Mouse (Mus musculus) CH12.LX (cell line): ENCODE data around the gene Sdccag8. TPM values are rescaled to one million over a fixed set of nuclear protein-coding genes. Genes with fewer than 3 reads are reported as not detected.

ENCODE experiments used
- DNase-seq: peaks from one replicate; pipeline ENCODE4 v3.0.0-alpha.2; 2013; ENCODE audit errors: extremely low read depth
- H3K27ac ChIP-seq: 2 replicates; pipeline ENCODE4 v1.5.1; 2012; ENCODE audit warnings: low read depth, mild to moderate bottlenecking, control low read depth, moderate library complexity; ENCODE audit not compliant: insufficient read depth
- H3K27me3 ChIP-seq: replicated peaks from 2 replicates; pipeline ENCODE3; 2012; ENCODE audit warnings: inconsistent platforms
- H3K36me3 ChIP-seq, 2 experiments: replicated peaks in 1 of 2; 2 replicates each; pipeline versions ENCODE3 to v1.6.1; 2012; ENCODE audit warnings: inconsistent platforms in 1 of 2, low read length in 1 of 2, mild to moderate bottlenecking in 1 of 2, mixed read lengths in 1 of 2, moderate library complexity in 1 of 2; ENCODE audit not compliant: control insufficient read depth in 1 of 2, insufficient read depth in 1 of 2
- H3K4me1 ChIP-seq, 2 experiments: 2 replicates each; pipeline ENCODE4 v1.6.1; 2012; ENCODE audit warnings: inconsistent platforms in 1 of 2, moderate library complexity in 1 of 2; ENCODE audit not compliant: insufficient read depth in 2 of 2, control insufficient read depth in 1 of 2
- H3K4me2 ChIP-seq: 2 replicates; pipeline ENCODE4 v1.6.1; 2012; ENCODE audit warnings: low read depth, mild to moderate bottlenecking, control low read depth; ENCODE audit not compliant: poor library complexity, insufficient read depth, severe bottlenecking
- H3K4me3 ChIP-seq, 3 experiments: fragments of 150-350 bp in 1 of 3; sonication (generic) in 1 of 3; replicated peaks in 1 of 3; 2 replicates each; pipeline versions ENCODE3 to v1.5.1; 2011 to 2012; ENCODE audit warnings: low read depth in 2 of 3, low read length in 2 of 3, mild to moderate bottlenecking in 2 of 3, moderate library complexity in 2 of 3, control low read depth in 1 of 3, improper control_type of control experiment in 1 of 3, inconsistent platforms in 1 of 3, mixed read lengths in 1 of 3; ENCODE audit not compliant: poor library complexity in 1 of 3
- H3K79me2 ChIP-seq: replicated peaks from 2 replicates; pipeline ENCODE4 v1.6.1; 2012; ENCODE audit warnings: mild to moderate bottlenecking, moderate library complexity; ENCODE audit not compliant: control insufficient read depth, poor library complexity, insufficient read depth, severe bottlenecking; ENCODE audit errors: extremely low read depth
- H3K9ac ChIP-seq: 2 replicates; pipeline ENCODE4 v1.6.1; 2012; ENCODE audit warnings: low read depth, mild to moderate bottlenecking, control low read depth, moderate library complexity; ENCODE audit not compliant: insufficient read depth
- H3K9me3 ChIP-seq: replicated peaks from 2 replicates; pipeline ENCODE3; 2012; ENCODE audit warnings: low read length, inconsistent platforms, mixed read lengths
- CHD1 ChIP-seq: IDR thresholded peaks from 2 replicates; pipeline ENCODE4 v1.6.1; 2012; ENCODE audit warnings: low read depth, low read length, improper control_type of control experiment, inconsistent platforms
- CHD2 ChIP-seq: IDR thresholded peaks from 2 replicates; pipeline ENCODE4 v1.6.1; 2011; ENCODE audit warnings: low read length, improper control_type of control experiment
- ELF1 ChIP-seq: IDR thresholded peaks from 2 replicates; pipeline ENCODE4 v1.6.1; 2014; ENCODE audit warnings: low read depth, mild to moderate bottlenecking, inconsistent platforms, low read length, improper control_type of control experiment
- EP300 ChIP-seq: IDR thresholded peaks from 2 replicates; pipeline ENCODE4 v1.6.1; 2011; ENCODE audit warnings: low read length, improper control_type of control experiment
- ETS1 ChIP-seq: conservative IDR thresholded peaks from 2 replicates; pipeline ENCODE4 v1.6.1; 2012; ENCODE audit warnings: low read depth, mild to moderate bottlenecking, inconsistent platforms, low read length, improper control_type of control experiment, moderate library complexity
- JUN ChIP-seq: IDR thresholded peaks from 2 replicates; pipeline ENCODE4 v1.6.1; 2011; ENCODE audit warnings: low read depth, mild to moderate bottlenecking, low read length, improper control_type of control experiment, moderate library complexity; ENCODE audit not compliant: insufficient read depth
- JUND ChIP-seq: conservative IDR thresholded peaks from 2 replicates; pipeline ENCODE4 v1.6.1; 2011; ENCODE audit warnings: low read depth, low read length, improper control_type of control experiment
- KAT2A ChIP-seq: IDR thresholded peaks from 2 replicates; pipeline ENCODE4 v1.6.1; 2012; ENCODE audit warnings: low read length, improper control_type of control experiment, inconsistent platforms; ENCODE audit not compliant: insufficient replicate concordance
- MAFK ChIP-seq: IDR thresholded peaks from 2 replicates; pipeline ENCODE4 v1.6.1; 2011; ENCODE audit warnings: low read length, improper control_type of control experiment; ENCODE audit not compliant: insufficient replicate concordance
- MEF2A ChIP-seq: IDR thresholded peaks from 2 replicates; pipeline ENCODE4 v1.6.1; 2014; ENCODE audit warnings: low read depth, mild to moderate bottlenecking, inconsistent platforms, low read length, improper control_type of control experiment, borderline replicate concordance
- NRF1 ChIP-seq: IDR thresholded peaks from 2 replicates; pipeline ENCODE4 v1.6.1; 2014; ENCODE audit warnings: low read depth, mild to moderate bottlenecking, inconsistent platforms, low read length, improper control_type of control experiment, moderate library complexity
- PAX5 ChIP-seq: IDR thresholded peaks from 2 replicates; pipeline ENCODE4 v1.6.1; 2012; ENCODE audit warnings: low read length, inconsistent platforms, mixed read lengths
- POLR2A ChIP-seq: IDR thresholded peaks from 2 replicates; pipeline ENCODE4 v1.6.1; 2011; ENCODE audit warnings: low read depth, mild to moderate bottlenecking, improper control_type of control experiment, low read length
- POLR2AphosphoS2 ChIP-seq: IDR thresholded peaks from 2 replicates; pipeline ENCODE4 v1.6.1; 2011; ENCODE audit warnings: low read depth, low read length, improper control_type of control experiment
- SIN3A ChIP-seq: IDR thresholded peaks from 2 replicates; pipeline ENCODE4 v1.6.1; 2012; ENCODE audit warnings: low read length, improper control_type of control experiment, inconsistent platforms
- TBP ChIP-seq: conservative IDR thresholded peaks from 2 replicates; pipeline ENCODE4 v1.6.1; 2011; ENCODE audit warnings: low read depth, low read length, improper control_type of control experiment
- TCF12 ChIP-seq: IDR thresholded peaks from 2 replicates; pipeline ENCODE4 v1.6.1; 2014; ENCODE audit warnings: low read depth, mild to moderate bottlenecking, inconsistent platforms, low read length, improper control_type of control experiment
- UBTF ChIP-seq: IDR thresholded peaks from 2 replicates; pipeline ENCODE4 v1.6.1; 2012; ENCODE audit warnings: low read depth, mild to moderate bottlenecking, inconsistent platforms, low read length, improper control_type of control experiment, moderate library complexity
- USF1 ChIP-seq: IDR thresholded peaks from 2 replicates; pipeline ENCODE4 v1.6.1; 2014; ENCODE audit warnings: low read depth, mild to moderate bottlenecking, inconsistent platforms, low read length, improper control_type of control experiment
- USF2 ChIP-seq: conservative IDR thresholded peaks from 2 replicates; pipeline ENCODE4 v1.6.1; 2011; ENCODE audit warnings: low read depth, low read length, improper control_type of control experiment
- ZC3H11A ChIP-seq: IDR thresholded peaks from 2 replicates; pipeline ENCODE4 v1.6.1; 2012; ENCODE audit warnings: low read depth, mild to moderate bottlenecking, inconsistent platforms, low read length, improper control_type of control experiment
- ZMIZ1 ChIP-seq: IDR thresholded peaks from 2 replicates; pipeline ENCODE4 v1.6.1; 2012; ENCODE audit warnings: low read depth, mild to moderate bottlenecking, inconsistent platforms, low read length, improper control_type of control experiment
- ZNF384 ChIP-seq: IDR thresholded peaks from 2 replicates; pipeline ENCODE4 v1.6.1; 2012; ENCODE audit warnings: low read depth, low read length, improper control_type of control experiment, inconsistent platforms
- dilution Hi-C: fragments of 300-500 bp; cut with MboI; formaldehyde crosslinking; loops from 2 replicates; pipeline ENCODE4 v1.14.3; 2020; ENCODE audit warnings: low sequenced_read_pairs; ENCODE audit not compliant: extremely low pct_unique_long_range_greater_than_20kb, extremely low pct_ligation_motif_present
- in situ Hi-C: fragments of 300-500 bp; cut with MboI; formaldehyde crosslinking; loops from 3 replicates; pipeline ENCODE4 v1.14.3; 2019; ENCODE audit warnings: low sequenced_read_pairs, low pct_ligation_motif_present, low pct_unique_long_range_greater_than_20kb, mixed read lengths
- polyA plus RNA-seq: library from polyadenylated mRNA; unstranded; fragments of >175 nt; gene quantifications from 2 replicates; pipeline ENCODE4 v1.2.1, GENCODE M21; 2012; ENCODE audit warnings: low read depth; ENCODE audit not compliant: insufficient read length
- total RNA-seq, 2 experiments: library from RNA; depleted of rRNA; stranded (reverse); fragments of 300-350 nt in 1 of 2; fragments of >200 nt in 1 of 2; gene quantifications; 2 replicates each; pipeline ENCODE4 v1.2.3; 2012 to 2014

Gene Sdccag8
- total and polyA plus RNA-seq, 3 experiments = 10.7 to 18.7 (median 10.9) TPM

- Histone ChIP-seq H3K36me3 (peaks cover 22 to 44% of the 10 kb centered on the region in 2 experiments), H3K27ac (no peak overlapping the region), H3K9ac (no peak overlapping the region), H3K9me3 (no peaks in the 10 kb centered on the region), H3K27me3 (no peaks in the 10 kb centered on the region), H3K4me3 (no peak overlapping the region), H3K4me1 (peaks cover 0 to 12% of the 10 kb centered on the region in 2 experiments; a peak in 2 of 4 replicates), H3K4me2 (no peak overlapping the region), H3K79me2 (no peaks in the 10 kb centered on the region)
- TF ChIP-seq SIN3A = no peak
- no peak for TF ChIP-seq KAT2A
- no peak for TF ChIP-seq CHD2
- no peak for TF ChIP-seq MAFK
- TF ChIP-seq USF1 = no peak
- TF ChIP-seq PAX5 = no peak
- no peak for TF ChIP-seq ZMIZ1
- no peak for TF ChIP-seq USF2
- no peak for TF ChIP-seq JUND
- TF ChIP-seq CHD1 = no peak
- no peak for TF ChIP-seq ZC3H11A
- no peak for TF ChIP-seq MEF2A
- no peak for TF ChIP-seq ETS1
- DNase-seq = no peak
- dilution Hi-C loops = no loop called here
- in situ Hi-C loops = no loop called here
These were observed 18.8 kb downstream of the Sdccag8 start for GRCm38 (mm10) chr1:176833257-176833656.

GRCm38 (mm10) chr1:176833948-176834347, 19.5 kb downstream of the Sdccag8 start:
- DNase-seq = no peak
- no peak overlapping the region for H3K4me3 ChIP-seq
- dilution Hi-C loops (no loop called here), in situ Hi-C loops (no loop called here)
- H3K27ac ChIP-seq = no peak overlapping the region
- no peak overlapping the region for H3K4me2 ChIP-seq
- H3K9ac ChIP-seq = no peak overlapping the region
- TF ChIP-seq NRF1 = no peak
- no peaks in the 10 kb centered on the region for H3K79me2 ChIP-seq
- H3K9me3 ChIP-seq = no peaks in the 10 kb centered on the region
- H3K36me3 ChIP-seq = peaks cover 18 to 41% of the 10 kb centered on the region in 2 experiments
- H3K27me3 ChIP-seq = no peaks in the 10 kb centered on the region
- H3K4me1 ChIP-seq = peaks cover 0 to 10% of the 10 kb centered on the region in 2 experiments; a peak in 2 of 4 replicates

GRCm38 (mm10) chr1:176834880-176835279, 20.4 kb downstream of the Sdccag8 start:
- in situ Hi-C loops = no loop called here
- H3K4me3 ChIP-seq = no peak overlapping the region
- dilution Hi-C loops = no loop called here

More at GRCm38 (mm10) chr1:176834880-176835279, 20.4 kb downstream of the Sdccag8 start:
- TF ChIP-seq TCF12 (no peak), CHD2 (no peak), JUN (no peak), SIN3A (no peak), ELF1 (no peak), POLR2AphosphoS2 (no peak), ZC3H11A (no peak), ZNF384 (no peak), PAX5 (no peak), TBP (no peak), EP300 (no peak), UBTF (no peak), MEF2A (no peak), POLR2A (no peak), USF2 (no peak)
- Histone ChIP-seq H3K36me3 (peaks cover 18 to 37% of the 10 kb centered on the region in 2 experiments), H3K9me3 (no peaks in the 10 kb centered on the region), H3K4me2 (no peak overlapping the region), H3K79me2 (no peaks in the 10 kb centered on the region), H3K27me3 (no peaks in the 10 kb centered on the region), H3K4me1 (peaks cover 0 to 10% of the 10 kb centered on the region in 2 experiments; a peak in 2 of 4 replicates), H3K27ac (no peak overlapping the region), H3K9ac (no peak overlapping the region)
- no peak for DNase-seq
